Mouse (Mus musculus) frontal cortex, postnatal 25 days (tissue): Measurements from ENCODE around the gene St6gal2.
A peak's percentile ranks its signal among the peaks of the same experiment; 100 is the strongest.

Experiments used
- DNase-seq, 2 experiments: peaks; one replicate each; pipeline ENCODE4 v3.0.0; 2022; ENCODE audit warnings: low spot score in 2 of 2

Gene St6gal2

DNA sequence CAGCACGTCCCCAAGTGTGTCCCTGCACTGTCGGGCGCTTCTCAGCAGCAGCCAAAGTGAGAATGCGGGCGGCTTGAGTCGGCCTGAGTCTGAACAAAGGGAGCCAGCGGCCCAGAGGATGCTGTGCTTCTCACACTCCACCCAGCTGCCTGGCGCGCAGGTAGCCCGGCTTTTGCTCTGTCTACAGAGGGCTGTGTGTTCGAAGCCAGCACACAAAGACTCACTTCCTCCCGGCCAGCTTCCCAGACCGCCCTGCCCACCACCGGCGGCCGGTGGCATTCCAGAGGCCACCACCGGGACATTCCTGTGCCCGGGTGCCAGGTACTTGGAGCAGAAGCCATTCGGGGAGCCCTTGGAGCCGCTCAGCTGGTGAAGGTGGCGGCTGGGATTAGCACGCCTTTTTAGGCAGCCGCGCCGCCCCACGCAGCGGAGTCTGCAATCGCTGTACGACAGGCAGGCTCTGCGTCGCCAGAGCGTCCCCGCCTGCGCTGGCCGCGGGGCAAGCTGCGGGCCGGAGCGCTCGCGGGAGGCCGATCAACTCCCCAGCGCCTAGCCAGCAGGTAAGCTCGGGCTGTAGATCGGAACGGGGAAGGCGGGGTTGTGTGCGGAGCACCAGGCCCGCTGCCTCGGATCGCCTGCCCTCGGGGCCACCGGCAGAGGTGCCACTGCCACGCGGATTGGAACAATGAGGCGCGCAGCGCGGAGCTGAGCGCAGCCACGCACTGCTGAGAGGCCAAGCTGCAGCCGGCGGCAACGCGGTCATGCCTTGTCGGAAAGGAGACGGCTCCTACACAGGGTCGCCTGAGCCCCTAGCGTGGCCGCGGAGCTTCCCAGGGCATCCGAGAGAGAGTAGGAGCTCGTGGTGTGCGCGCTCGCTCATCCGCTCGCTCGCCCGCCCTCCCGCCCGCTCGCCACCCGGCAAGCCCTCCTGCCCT, at the start of gene St6gal2:
Gene St6gal2, plus strand, starts transcription at position 133 of the 935 bp plus-strand sequence.
- DNase-seq: peak; percentile 44 to 57

DNA sequence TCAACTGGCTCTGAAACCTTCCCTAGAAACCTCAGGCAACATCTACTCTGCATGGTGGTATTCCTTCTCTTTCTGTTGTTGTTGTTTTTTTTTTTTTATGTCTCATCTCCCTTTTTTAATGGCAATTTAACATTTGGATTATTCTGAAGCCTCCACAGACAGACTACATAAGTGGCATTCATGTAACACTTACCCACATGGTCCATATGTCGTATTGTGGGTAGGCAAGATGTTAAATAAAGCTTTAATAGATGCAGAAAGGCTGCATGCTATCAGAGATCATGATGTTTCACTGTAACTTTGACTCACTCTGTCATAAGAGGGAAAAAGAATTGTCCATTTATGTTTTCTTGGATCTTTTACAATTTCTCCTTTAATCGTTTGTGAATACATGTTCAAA, 39.1 kb upstream of the St6gal2 start:
- no peak for DNase-seq

DNA sequence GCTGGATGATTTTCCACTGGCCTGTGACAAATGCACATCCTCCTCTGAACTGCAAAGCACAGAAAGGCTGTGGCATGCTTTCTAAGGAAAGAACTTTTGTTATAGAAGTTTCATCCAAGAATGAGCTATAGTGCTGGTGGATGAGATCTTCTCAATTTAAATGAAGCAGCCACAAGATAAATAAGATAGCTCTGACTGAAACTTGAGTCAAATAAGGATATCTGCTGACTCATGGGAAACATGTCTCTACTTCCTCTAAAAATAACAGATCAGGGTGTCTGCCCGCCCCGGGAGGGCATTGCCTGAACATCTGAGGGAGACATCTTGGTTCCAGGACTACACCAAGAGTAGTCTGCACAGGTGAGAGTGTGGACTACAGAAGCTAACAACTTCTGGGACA, 28.7 kb upstream of the St6gal2 start:
- no peak for DNase-seq

DNA sequence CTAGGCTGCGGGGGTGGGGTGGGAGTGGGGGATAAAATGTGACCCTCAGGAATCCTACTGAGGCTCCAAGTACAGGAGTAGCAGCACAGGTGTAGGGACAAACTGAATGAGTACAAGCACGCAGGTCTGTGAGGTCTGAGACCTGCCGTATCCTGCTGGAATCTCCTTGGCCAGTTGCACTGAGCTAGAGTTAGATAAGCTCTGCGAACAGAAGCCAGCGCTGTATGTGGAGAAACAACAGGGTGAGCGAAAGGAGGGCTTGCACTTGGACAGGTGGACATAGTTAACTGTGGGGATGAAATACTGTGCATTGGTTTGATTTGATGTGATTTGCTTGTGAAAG, 974 bp downstream of the St6gal2 start:
- DNase-seq: no peak

DNA sequence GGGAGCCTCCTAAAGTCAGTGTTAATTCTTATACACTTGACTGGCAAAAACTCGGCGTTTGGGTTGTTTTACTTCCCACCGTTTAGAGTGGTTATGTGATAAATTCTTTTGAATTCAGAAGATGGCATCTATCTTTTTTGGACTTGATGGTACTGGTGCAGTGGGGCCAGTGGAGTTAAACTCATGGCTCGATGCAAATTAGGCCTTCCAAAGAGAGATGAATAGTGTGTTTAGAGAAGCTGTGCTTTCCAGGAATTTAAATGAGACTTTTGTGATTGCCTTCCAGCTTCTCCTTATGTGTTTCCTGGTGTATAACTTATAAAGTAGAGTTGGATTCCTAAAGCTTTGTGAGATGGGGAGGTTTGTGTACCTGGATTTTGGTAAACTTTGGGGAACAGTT, 1.5 kb downstream of the St6gal2 start:
- no peak for DNase-seq

DNA sequence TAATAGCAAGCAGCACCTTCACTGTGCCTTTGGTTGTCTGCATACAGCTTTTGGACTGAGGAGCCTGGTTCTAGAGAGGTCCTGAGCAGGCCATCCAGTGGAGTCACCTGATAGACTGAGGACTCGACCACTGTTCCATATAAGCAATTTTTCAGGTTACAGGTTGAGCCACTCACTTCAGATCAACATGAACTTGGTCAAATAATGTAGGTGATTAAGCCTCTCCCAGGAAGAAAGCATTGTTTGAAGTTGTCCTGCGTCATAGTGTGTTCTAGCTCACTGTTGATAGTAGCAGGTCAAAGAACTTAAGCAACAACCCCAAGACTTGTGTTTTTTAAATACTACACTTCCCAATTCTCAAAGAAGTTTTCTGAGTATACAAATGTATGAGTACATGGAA, 5.8 kb downstream of the St6gal2 start:
- no peak for DNase-seq

DNA sequence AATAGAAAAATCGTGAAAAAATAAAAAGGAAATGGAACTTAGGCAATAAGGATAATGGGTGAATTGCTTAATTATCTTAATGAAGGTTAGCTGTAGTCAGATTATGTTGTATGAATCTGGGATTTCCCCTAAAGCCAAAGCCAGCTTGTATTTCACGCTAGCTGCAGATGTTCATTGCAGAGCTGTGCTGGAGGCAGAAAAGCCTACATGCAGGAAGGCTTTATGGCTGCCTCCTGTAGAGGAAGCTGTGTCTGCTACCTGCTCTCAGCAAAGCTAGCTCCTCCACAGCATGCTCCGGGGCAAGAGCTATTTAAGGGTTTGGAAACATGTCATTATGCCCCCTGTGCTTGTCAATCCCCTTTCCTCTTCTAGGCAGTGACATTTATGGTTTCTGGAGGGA, 9.3 kb downstream of the St6gal2 start:
- no peak for DNase-seq

DNA sequence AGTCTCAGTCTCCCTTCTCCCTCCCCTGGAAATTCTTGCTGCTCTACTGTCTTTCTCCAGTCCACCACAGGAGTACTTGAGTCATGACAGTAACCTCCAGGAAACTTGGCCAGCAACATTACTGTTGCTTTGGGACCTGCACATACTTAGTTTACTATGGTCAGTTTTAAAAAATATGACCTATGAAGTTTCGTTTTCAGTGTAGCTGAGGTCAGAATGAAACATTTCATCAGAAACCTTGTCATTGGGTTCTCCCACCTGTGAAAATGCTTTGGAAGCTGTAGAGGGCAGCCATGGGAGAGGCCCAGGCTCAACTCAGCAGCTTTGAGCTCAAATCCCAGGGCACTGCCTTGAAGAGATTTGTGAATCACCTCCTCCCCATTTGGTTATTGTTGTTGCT, 15.0 kb downstream of the St6gal2 start:
- DNase-seq: no peak

DNA sequence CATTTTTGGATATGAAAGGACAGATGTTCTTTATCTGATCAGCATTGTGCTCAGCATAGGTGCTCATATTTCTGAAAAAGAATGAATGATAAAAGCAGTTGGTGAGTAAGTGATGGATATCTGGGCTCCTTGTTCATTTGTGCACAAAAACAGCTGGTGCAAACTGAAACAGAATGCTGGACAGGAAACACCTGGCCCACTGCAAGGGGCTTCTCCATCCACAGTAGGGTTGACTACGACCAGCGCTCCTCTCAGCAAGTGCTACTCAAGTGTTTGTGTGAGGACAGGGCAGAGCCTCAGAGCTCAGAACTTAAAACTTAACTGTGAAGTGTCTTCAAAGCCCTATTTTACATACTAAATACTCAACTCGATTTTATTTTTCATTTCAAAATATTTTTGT, 22.4 kb downstream of the St6gal2 start:
- no peak for DNase-seq

DNA sequence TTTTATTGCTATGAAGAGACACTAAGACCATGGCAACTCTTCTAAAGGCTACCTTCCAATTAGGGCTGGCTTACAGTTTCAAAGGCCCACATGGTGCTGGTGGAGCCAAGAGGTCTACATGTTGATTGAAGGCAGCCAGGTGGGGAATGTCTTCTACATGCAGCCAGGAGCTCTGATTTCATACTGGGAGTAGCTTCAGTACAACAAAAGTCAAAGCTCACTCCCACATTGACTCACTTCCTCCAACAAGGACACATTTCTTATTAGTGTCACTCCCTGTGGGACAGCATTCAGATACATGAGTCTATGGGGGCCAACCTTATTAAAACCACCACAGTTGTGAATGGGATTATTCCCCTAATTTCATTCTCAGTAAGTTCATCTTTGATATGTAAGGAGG, 23.8 kb downstream of the St6gal2 start:
- DNase-seq: no peak

DNA sequence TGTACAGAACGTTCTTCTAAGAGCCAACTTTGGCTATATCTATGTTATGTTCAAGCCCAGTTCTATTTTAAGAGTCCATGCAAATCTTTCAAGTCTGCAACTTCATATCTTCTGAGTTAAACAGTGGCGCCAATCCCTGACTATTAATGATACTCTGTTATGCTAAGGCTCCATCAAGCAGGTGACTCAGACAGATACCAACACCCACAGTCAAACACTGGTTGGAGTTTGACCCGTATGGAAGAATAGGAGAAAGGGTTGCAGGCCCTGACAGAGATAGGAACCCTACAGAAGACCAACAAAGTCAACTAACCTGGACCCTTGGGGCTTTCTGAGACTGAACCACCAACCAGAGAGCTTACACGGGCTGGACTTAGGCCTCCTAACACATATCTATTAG, 30.8 kb downstream of the St6gal2 start:
- no peak for DNase-seq

DNA sequence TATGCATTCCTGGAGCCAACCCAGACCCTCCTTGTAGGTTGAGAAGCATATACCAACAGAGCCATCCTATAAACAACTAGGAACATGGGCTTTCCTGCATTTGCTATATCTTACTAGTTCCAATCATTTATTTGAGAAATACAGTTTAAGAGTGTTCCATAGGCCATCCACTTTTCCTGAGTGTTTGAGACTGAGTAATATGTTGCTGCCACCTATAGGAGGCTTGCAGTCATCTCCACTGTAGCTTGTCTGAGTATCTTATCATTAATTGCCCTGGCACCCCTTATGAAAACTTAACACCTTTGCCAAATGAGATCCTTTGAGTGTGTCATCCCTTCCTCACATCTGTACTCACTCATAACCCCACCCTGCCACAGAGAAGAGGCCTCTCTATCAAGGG, 32.2 kb downstream of the St6gal2 start:
- DNase-seq: no peak

DNA sequence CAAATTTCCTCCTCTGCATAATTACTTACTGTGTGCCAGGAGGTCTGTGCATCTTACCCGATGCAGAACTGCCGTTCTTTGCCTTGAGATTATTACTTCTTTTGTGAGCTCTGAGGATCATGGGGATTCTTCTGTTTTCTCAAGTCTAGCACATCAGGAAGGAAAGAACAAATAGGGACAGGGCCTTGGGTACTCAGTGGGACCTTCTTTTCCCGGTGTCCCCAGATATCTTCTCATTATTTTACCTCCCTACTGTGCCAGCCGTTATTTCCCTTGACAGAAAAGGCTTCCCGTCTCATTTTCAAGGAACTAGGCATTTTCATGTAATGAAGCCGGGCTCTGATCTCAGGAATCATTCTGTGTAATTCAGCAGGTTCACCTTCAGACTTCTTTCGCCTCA, 34.2 kb downstream of the St6gal2 start:
- DNase-seq: no peak

DNA sequence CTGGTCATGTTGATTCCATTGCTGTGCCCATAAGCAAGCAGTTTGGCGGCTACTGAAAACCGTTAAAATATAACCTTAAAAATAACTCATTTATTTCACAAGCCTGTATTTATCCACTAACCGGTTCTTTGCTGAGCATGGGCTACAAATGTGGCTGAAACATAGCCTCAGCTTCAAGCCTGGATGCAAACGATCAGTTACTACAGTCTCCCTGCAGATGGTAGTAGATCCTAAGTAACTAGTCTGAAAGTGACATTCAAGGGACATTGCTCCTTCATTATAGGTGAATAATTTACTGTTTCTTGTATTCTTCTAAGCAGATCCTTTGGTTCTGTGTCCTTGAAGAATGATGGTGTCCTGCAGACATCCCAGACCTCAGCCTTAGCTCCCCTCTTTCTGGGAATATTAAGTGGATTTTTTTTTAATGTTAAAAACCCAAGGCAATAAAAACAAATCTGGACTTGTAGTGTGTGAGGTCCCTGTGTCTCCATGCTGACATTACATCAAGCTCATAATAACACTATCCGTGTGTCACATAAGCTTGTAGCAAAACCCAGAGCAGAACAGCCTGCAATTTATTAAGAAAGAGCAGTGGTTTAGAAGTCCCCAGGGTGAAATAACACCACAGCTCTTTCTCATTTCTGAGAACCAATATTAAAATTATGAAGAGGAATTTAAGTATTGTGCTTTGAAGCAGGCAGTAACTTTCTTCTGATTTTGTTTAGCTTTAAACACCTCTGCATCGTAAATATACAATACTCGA, 39.1 kb downstream of the St6gal2 start:
- DNase-seq: no peak

DNA sequence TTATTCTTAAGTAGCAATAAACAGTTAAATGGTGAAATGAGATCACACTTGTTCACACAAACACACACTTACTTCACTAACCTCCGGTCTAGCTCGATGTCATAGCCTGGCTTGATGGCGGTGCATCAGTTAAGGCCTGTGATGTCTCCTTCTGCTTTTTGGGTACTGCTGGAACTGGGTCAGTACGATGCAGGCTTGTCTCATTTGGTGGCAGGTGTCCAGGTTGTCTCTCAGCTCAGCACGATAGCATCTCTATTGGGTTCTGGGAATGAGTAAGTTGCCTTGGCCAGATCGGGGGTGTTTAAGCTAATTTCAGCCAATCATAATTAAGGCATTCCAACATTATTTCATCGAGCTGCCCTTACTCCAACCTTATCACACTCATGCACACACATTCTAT, 86.7 kb downstream of the St6gal2 start:
- DNase-seq: no peak

DNA sequence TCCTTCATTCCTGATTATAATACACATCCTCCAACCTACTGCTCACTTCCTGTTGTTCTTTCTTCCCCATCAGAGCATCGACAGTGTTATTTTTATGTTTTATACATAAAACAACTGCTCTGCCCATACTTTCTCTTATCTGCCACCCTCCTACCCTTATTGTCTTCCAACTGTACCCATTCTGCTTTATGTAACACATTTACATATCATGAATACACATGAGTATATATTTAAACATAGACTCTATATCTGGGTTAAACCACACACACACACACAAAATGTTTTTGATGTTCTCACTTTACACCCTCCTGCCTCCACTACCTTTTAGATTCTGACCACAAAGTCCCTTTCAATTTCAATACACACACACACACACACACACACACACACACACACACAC, 103.3 kb downstream of the St6gal2 start:
- DNase-seq: no peak

DNA sequence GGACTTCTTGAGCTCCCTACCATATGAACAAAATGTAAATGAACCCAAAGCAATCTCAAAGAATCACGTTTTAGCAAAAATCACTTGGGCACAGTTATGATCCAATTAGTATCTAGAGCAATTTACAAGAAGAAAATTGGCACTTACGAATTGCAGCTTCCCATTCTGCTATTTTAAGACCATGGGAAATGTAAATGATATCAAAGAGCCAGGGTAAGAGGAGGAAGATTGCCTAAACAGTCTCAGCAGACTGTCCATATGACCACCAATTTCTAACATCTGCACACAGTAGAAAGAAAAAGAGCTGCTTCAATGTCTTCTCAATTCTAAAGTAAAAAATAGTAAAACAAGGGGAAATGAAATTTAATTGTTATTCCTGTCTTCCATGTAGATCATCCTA, 116.6 kb downstream of the St6gal2 start:
- DNase-seq: no peak
